Mouse (Mus musculus) heart, postnatal 36 days (tissue): ENCODE measurements at regions not wholly inside any gene's neighbourhood (a gene's known extent, or its start where the extent isn't known, plus 50 kb on each side); places are given as distances from the start of the nearest gene placed in this dataset.

Source experiments
- DNase-seq, 2 experiments: peaks; one replicate each; pipeline ENCODE4 v3.0.0; 2021 to 2022
- intact Hi-C: fragments of 180-260 bp; cut with DNase I; formaldehyde crosslinking; loops from one replicate; pipeline ENCODE4 v1.15.1; 2025

DNA sequence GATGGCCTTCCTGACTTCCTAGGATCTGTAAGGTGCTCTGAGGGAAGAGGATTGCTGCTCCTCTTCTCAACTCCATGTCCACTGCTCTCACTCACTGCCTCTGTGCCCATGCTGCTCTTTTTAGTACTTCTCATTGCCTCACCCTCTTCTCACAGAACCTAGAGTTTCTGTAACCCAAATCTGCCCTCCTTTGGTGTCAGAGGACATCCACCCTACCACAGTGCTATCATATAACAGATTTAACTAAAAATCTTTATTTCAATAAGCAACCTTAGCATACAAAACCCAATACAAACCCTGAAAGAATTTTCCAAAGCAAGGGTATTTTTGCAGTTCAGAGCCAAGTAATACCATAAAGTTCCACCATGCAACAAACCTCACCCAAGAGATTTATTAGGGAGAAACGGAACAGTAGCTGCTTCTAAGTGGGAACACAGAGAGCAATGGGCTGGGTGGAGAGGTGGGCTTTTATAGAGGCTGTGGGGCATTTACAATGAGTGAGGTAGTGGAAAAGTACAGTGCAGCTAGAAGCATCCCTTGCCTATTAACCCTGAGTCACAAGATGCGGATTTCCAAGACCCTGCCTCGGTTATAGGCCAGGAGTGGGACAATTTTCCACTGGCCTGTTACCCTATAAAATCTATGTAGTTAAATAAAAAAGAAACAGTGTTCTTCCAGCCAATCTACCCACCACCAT, 306.8 kb downstream of the S1pr1 start:
- DNase-seq = no peak
- intact Hi-C loops = no loop called here

DNA sequence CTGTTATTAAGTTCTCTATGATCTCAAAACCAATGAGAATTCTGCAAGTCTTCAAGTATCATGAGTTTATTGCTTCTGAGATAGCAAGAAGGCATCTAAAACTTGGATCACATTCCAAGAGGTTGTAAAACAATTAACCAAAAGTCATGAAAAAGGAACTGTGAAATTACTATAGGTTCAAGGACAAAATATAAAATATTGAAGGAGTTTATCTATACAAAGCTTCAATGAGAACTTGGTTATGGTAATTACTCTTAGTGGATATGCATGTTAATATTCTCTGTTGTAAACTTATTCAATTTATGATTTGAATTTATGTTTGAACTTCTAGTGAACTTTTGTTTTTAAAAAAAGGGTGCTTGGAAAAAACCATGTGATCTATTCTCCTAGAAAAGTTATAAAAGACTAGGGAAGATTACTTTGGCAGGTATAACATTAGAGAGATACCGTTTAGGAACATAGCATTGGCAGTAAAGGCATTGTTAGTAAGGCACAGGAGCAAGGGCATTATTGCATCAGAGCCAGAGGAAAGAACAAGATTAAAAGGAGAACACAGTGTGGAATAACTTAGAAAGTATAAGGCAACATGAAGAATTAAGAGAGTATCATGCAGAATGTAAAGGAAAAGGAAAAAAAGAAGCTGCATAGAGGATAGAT, 311.4 kb downstream of the S1pr1 start:
- no peak for DNase-seq
- intact Hi-C loops = no loop called here

DNA sequence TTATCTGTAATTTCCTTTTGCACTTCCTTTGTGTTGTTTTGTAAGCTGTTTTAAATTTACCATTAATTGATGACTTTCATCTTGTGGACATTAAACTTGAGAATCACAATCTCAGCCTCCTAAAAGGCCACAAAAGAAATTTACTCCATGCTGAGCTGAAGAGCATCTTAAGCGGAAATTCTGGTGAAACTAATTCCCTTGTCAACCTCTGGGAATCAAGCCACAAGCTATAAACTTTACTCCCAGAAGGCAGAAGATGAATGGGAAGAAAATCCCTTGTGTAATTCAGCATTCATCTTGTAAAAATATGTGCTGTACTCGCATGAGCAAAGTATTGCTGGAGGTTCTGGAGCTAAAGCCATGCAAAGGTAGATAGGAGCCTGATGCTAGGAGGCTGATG, 350.0 kb downstream of the S1pr1 start:
- DNase-seq = no peak
- intact Hi-C loops = loop anchor here (1.0 kb wide), 1 partner anchor 12 kb away; no protein-coding TSS in a partner anchor
